Mouse (Mus musculus) ovary, adult 10 weeks (tissue): ENCODE results near the gene Nkap. TPM values are rescaled to one million over a fixed set of nuclear protein-coding genes. Genes with fewer than 3 reads are reported as not detected.

Experiments used
- polyA plus RNA-seq: library from polyadenylated mRNA; stranded (reverse); fragments of 350-450 nt; fragmentation: Illumina TruSeq; extraction: RNeasy Lipid Tissue Mini Kit (QIAGEN cat#74804); gene quantifications from one replicate; pipeline ENCODE4 v1.2.3, GENCODE M21; 2014

Gene Nkap
- 140 TPM for polyA plus RNA-seq

DNA sequence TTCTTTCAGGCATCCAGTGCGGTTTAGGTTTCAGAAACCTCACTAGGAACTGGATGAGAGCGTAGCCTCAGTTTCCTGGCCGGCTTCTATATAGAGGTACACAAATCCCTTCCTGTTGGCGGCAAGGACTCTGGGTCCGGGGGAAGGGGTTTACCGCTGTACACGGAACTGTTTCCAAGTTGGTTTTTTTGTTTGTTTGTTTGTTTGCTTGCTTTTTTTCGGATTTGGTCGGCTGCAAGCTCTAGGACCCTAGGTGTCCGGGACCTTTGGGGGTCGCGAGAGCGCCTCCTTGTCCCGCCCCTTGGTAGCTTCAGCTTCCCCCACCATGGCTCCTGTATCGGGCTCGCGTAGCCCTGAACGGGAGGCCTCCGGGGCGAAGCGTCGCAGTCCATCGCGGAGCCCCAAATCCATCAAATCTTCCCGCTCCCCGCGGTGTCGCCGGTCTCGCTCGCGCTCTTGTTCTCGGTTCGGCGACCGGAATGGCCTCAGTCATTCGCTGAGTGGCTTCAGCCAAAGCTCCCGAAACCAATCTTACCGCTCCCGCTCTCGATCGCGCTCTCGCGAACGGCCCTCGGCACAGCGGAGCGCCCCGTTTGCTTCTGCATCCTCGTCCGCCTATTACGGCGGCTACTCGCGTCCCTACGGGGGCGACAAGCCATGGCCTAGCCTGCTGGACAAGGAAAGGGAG is at the start of gene Nkap:
Gene Nkap, plus strand, starts transcription at position 125 of the 688 bp plus-strand sequence.

GRCm38 (mm10) chrX:37084927-37085660 is 41.5 kb upstream of the Nkap start, which contains the start of gene Rpl39:
Gene Rpl39, minus strand, starts transcription at chrX:37085402.

DNA sequence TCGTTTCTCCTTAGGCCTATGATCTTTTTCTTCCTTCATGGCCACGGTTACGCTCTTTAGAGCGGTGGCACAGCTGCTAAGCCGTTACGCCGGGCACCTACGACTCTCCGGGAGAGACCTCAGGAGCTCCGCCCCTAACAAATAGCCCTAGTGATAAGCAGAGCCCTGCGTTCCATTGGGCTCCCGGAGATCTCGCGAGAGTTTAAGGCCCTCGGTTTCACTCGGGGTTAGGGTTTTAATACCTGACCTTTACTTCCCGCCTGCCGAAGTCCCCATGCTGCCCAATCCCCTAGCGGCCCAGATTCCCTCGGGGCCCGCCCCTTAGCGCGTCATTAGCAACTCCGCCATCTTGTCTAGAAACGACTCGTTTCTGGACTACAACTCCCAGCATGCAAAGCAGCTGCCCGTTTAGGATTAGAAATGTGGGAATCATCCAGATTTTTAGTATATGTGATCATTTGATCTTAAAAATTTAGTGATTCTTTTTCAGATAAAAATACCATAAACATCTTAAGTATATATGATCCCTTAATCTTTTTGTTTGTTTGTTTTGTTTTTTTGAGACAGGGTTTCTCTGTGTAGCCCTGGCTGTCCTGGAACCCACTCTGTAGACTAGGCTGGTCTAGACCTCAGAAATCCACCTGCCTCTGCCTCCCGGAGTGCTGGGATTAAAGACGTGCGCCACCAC is 16.3 kb upstream of the Nkap start, which contains the start of gene Upf3b:
Gene Upf3b, minus strand, starts transcription at position 130 of the 688 bp plus-strand sequence.

DNA sequence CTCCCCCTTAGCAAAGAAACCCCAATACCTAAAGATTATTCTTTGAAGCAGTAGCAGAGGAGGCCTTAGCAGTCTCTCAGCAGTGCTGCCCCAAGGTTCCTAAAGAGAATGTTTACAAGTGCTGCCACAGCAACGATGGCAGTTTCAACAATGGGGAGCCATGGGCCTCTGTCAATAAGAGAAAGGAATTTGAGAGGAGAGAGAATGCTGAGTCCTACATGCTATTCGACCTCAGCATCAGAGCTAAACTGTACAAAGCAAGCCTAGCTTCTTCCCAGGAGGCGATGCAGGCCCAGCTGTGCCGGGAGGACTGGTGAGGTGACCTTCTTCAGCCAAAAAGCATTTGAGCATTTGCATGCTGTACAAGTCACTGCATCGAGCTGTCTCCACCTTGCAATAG is 42.1 kb downstream of the Nkap start, which contains the start of gene Akap14:
Gene Akap14, minus strand, starts transcription at position 101 of the 400 bp plus-strand sequence.

DNA sequence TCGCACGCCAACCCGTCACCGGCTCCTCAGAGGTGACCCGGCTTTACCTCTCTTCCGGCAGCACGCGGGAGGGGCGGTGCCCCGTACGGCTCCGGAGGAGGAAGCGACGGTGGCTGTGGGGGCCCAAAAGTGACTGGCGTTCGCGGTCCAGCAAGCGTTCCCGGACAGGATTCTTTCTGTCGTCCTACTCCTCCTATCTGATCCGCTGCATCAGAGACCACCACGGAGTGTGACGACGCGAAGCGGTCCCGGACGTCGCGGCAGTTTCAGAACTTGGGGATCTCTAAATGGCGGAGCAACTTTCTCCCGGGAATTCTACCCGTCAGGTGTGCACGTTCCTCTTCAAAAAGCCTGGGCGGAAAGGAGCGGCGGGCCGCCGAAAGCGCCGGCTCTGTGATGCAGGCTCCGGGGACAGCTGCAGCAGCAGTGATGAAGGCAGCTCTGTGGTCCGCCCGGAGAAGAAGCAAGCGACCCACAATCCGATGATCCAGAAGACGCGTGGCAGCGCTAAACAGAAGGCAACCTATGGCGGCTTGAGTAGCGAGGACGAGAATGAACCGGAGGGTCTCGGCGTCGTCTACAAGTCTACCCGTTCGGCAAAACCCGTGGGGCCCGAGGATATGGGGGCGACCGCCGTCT is 64.6 kb downstream of the Nkap start, which contains the start of the genes Ndufa1 and Rnf113a1:
Gene Ndufa1, minus strand, starts transcription at position 59 of the 639 bp plus-strand sequence.
Gene Rnf113a1, plus strand, starts transcription at position 141 of the 639 bp plus-strand sequence.

Other genes with a start within 250 kb of the Nkap start
- 26.7 TPM for gene Nkrf, start 223.9 kb upstream of the Nkap start, polyA plus RNA-seq
- gene Sept6, start 135.0 kb upstream of the Nkap start, polyA plus RNA-seq: 34.2 TPM
- not detected for gene Sowahd, start 78.0 kb upstream of the Nkap start, polyA plus RNA-seq
- 1,809 TPM for gene Rpl39, start 41.4 kb upstream of the Nkap start, polyA plus RNA-seq
- 100 TPM for gene Upf3b, start 16.5 kb upstream of the Nkap start, polyA plus RNA-seq
- 1.6 TPM for gene Akap14, start 42.0 kb downstream of the Nkap start, polyA plus RNA-seq
- 149 TPM for gene Ndufa1, start 64.4 kb downstream of the Nkap start, polyA plus RNA-seq
- gene Rnf113a1, start 64.5 kb downstream of the Nkap start, polyA plus RNA-seq: 0.40 TPM
- not detected for gene Gm9, start 84.2 kb downstream of the Nkap start, polyA plus RNA-seq
- gene Rhox1, start 95.5 kb downstream of the Nkap start, polyA plus RNA-seq: not detected
- gene Rhox2a, start 118.2 kb downstream of the Nkap start, polyA plus RNA-seq: not detected
- gene Rhox3a, start 123.1 kb downstream of the Nkap start, polyA plus RNA-seq: not detected
- gene Rhox4a, start 138.5 kb downstream of the Nkap start, polyA plus RNA-seq: not detected